ENCODE assay signal across 8 mouse cellular contexts in the genomic region with DNA sequence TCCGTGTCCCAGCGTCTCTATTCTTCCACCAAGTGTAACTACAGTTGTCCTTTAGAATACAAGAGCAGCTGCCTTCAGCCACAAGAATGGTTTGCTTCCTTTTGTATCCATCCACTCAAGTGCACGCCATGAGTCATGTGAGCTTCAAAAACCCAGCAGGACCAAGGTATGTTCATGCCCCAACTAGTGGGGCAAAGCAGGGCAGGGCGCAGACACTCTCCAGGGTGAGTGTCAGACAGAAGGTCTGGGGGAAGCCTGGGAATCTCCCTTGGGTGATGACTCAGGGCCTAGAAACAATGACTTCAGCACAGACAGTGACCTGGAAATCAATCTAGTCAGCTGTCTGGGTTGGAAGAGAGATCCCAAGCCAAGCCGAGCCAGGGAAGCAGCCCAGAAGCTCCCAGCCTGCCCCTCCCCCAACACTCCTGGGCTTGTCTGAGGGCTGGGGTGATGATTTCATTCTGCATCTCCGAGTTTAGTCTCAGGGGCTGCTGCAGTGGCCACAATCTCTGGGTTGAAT. TPM values are rescaled to one million over a fixed set of nuclear protein-coding genes. Genes with fewer than 3 reads are reported as not detected.
DNase-seq lines count a peak whose midpoint lies in the region; ATAC-seq and TF ChIP-seq lines count a peak whose summit lies in the region.

No protein-coding gene starts in this region.

- no peak for TF ChIP-seq CTCF in stomach, postnatal 0 days (IDR thresholded peaks at IDR 0.05; ENCODE audit: low read depth)
- no peak for TF ChIP-seq CTCF in layer of hippocampus, adult 2 months (conservative IDR thresholded peaks at IDR 0.05)

- H3K9ac ChIP-seq in embryonic facial prominence, embryonic 15.5 days, result no peak overlapping the region
- peak overlapping the region; percentile 34; the same call in 1 of the 2 replicates for H3K9ac ChIP-seq in heart, embryonic 14.5 days (ENCODE audit: low read length)
- no peak overlapping the region for H3K9ac ChIP-seq in limb, embryonic 14.5 days (ENCODE audit: low read depth, low read length, severe bottlenecking)
- no peak overlapping the region for H3K9ac ChIP-seq in stomach, postnatal 0 days (ENCODE audit: low read length)

- DNase-seq in left cerebral cortex, postnatal 4 days, result peak; percentile 86
- no peak for DNase-seq in left cerebral cortex, adult 11 months (ENCODE audit: low spot score)
- DNase-seq in adrenal gland, adult 8-10 months, result peak; percentile 75
- peak; percentile 56 for DNase-seq in limb, embryonic 14.5 days (ENCODE audit: low spot score)
- peak; percentile 31 for DNase-seq in stomach, postnatal 0 days (ENCODE audit: low spot score)
- no peak for DNase-seq in layer of hippocampus, adult 2 months (ENCODE audit: low spot score in 2 of 2)

- peak overlapping the region; percentile 60; the same call in 1 of the 2 replicates for H3K27ac ChIP-seq in embryonic facial prominence, embryonic 15.5 days (replicated peaks)
- H3K27ac ChIP-seq in heart, embryonic 14.5 days (replicated peaks in 1 of 2; ENCODE audit: control insufficient read depth in 1 of 2, insufficient read depth in 1 of 2, low read depth in 2 of 2, low read length in 2 of 2), result peak overlapping the region in 1 of 2 experiments; percentile 46; a peak in 2 of 4 replicates
- H3K27ac ChIP-seq in limb, embryonic 14.5 days (replicated peaks; ENCODE audit: low read depth, low read length), result no peak overlapping the region
- no peak overlapping the region for H3K27ac ChIP-seq in stomach, postnatal 0 days (replicated peaks)
- H3K27ac ChIP-seq in layer of hippocampus, adult 2 months, result no peak overlapping the region

- intact Hi-C loops in left cerebral cortex, postnatal 4 days (cut with DNase I), result no loop called here

- no peaks in the 10 kb centered on the region for H3K27me3 ChIP-seq in embryonic facial prominence, embryonic 15.5 days
- H3K27me3 ChIP-seq in heart, embryonic 14.5 days (ENCODE audit: control insufficient read depth, insufficient read depth, low read length), result no peaks in the 10 kb centered on the region
- H3K27me3 ChIP-seq in limb, embryonic 14.5 days (ENCODE audit: control insufficient read depth, insufficient read depth, low read length), result no peaks in the 10 kb centered on the region
- H3K27me3 ChIP-seq in stomach, postnatal 0 days (ENCODE audit: control insufficient read depth, insufficient read depth, low read length), result no peaks in the 10 kb centered on the region

- H3K4me1 ChIP-seq in embryonic facial prominence, embryonic 15.5 days, result peaks cover 27% of the 10 kb centered on the region
- peaks cover 26 to 33% of the 10 kb centered on the region in 2 experiments for H3K4me1 ChIP-seq in heart, embryonic 14.5 days (ENCODE audit: control insufficient read depth in 2 of 2, insufficient read depth in 2 of 2, low read length in 2 of 2)
- peaks cover 15% of the 10 kb centered on the region for H3K4me1 ChIP-seq in limb, embryonic 14.5 days (ENCODE audit: control insufficient read depth, insufficient read depth, low read length)
- H3K4me1 ChIP-seq in stomach, postnatal 0 days (replicated peaks; ENCODE audit: control insufficient read depth, insufficient read depth), result no peaks in the 10 kb centered on the region; the same call in 1 of the 2 replicates

- no peak overlapping the region for H3K4me3 ChIP-seq in embryonic facial prominence, embryonic 15.5 days (replicated peaks)
- no peak overlapping the region for H3K4me3 ChIP-seq in heart, embryonic 14.5 days (ENCODE audit: control insufficient read depth in 1 of 2, insufficient read depth in 1 of 2, low read depth in 1 of 2, low read length in 2 of 2)
- no peak overlapping the region for H3K4me3 ChIP-seq in limb, embryonic 14.5 days (replicated peaks; ENCODE audit: low read length)
- H3K4me3 ChIP-seq in stomach, postnatal 0 days (ENCODE audit: low read depth, low read length), result no peak overlapping the region
- no peak overlapping the region for H3K4me3 ChIP-seq in layer of hippocampus, adult 2 months

- peak; percentile 42; the same call in 1 of the 2 replicates for ATAC-seq in embryonic facial prominence, embryonic 15.5 days (ENCODE audit: insufficient number of reproducible peaks, low FRiP score, low TSS enrichment, low read depth)
- ATAC-seq in heart, embryonic 14.5 days (ENCODE audit: insufficient number of reproducible peaks, insufficient read depth, low FRiP score, low read depth), result no peak
- no peak for ATAC-seq in limb, embryonic 14.5 days (ENCODE audit: low FRiP score, low read depth)
- peak; percentile 54; the same call in 1 of the 2 replicates for ATAC-seq in stomach, postnatal 0 days (ENCODE audit: low FRiP score, low TSS enrichment)

- H3K4me2 ChIP-seq in embryonic facial prominence, embryonic 15.5 days (replicated peaks), result no peak overlapping the region
- peak overlapping the region; percentile 63 for H3K4me2 ChIP-seq in heart, embryonic 14.5 days (ENCODE audit: low read length)
- H3K4me2 ChIP-seq in limb, embryonic 14.5 days (replicated peaks; ENCODE audit: low read depth, low read length, severe bottlenecking), result peak overlapping the region; percentile 47; the same call in 1 of the 2 replicates
- no peak overlapping the region for H3K4me2 ChIP-seq in stomach, postnatal 0 days (replicated peaks; ENCODE audit: low read depth)

- whole genome bisulfite sequencing in embryonic facial prominence, embryonic 15.5 days, result 32% methylated on average over 6 of the region's 6 CpGs
- WGBS in heart, embryonic 14.5 days, result 32% methylated on average over 6 of the region's 6 CpGs
- WGBS in limb, embryonic 14.5 days, result 46% methylated on average over 6 of the region's 6 CpGs
- 44% methylated on average over 6 of the region's 6 CpGs for WGBS in stomach, postnatal 0 days

- TF ChIP-seq EP300 in stomach, postnatal 0 days (optimal IDR thresholded peaks at IDR 0.05), result no peak

- H3K36me3 ChIP-seq in embryonic facial prominence, embryonic 15.5 days, result no peaks in the 10 kb centered on the region
- H3K36me3 ChIP-seq in heart, embryonic 14.5 days (ENCODE audit: control insufficient read depth, insufficient read depth, low read length), result no peaks in the 10 kb centered on the region
- H3K36me3 ChIP-seq in limb, embryonic 14.5 days (ENCODE audit: control insufficient read depth, insufficient read depth, low read length), result no peaks in the 10 kb centered on the region
- no peaks in the 10 kb centered on the region for H3K36me3 ChIP-seq in stomach, postnatal 0 days (ENCODE audit: control insufficient read depth, insufficient read depth, low read length)

- no peaks in the 10 kb centered on the region for H3K9me3 ChIP-seq in embryonic facial prominence, embryonic 15.5 days (replicated peaks)
- H3K9me3 ChIP-seq in heart, embryonic 14.5 days (ENCODE audit: control insufficient read depth, low read length), result no peaks in the 10 kb centered on the region
- no peaks in the 10 kb centered on the region for H3K9me3 ChIP-seq in limb, embryonic 14.5 days (ENCODE audit: control insufficient read depth, low read length)
- H3K9me3 ChIP-seq in stomach, postnatal 0 days (ENCODE audit: control insufficient read depth, low read length), result no peaks in the 10 kb centered on the region

- no peak for TF ChIP-seq POLR2A in limb, embryonic 14.5 days (IDR thresholded peaks at IDR 0.05; ENCODE audit: borderline replicate concordance, extremely low read depth, insufficient read depth, insufficient read length)

RNA-seq across cellular contexts. Expression of gene Itpkb, which starts 17.4 kb away (rescaled TPM):
- 10 to 100 TPM; 12.1 to 12.3 TPM for total RNA-seq in left cerebral cortex, postnatal 4 days (2021)
- total RNA-seq in adrenal gland, adult 8-10 months (2022), result 10 to 100 TPM; 64.4 to 99.3 (median 78.9) TPM
- polyA plus RNA-seq in embryonic facial prominence, embryonic 15.5 days (2015; fragmentation: Nextera tagmentation; extraction: Ambion mirVana), result 12.3 and 13.5 TPM in 2 replicates
- 5.5 and 5.6 TPM in 2 replicates for polyA plus RNA-seq in heart, embryonic 14.5 days (2014; fragmentation: Nextera tagmentation; extraction: Ambion mirVana)
- polyA plus RNA-seq in limb, embryonic 14.5 days (2012; rRNA removed), result 16.2 and 17.4 TPM in 2 replicates
- 8.4 and 10.1 TPM in 2 replicates for polyA plus RNA-seq in limb, embryonic 14.5 days (2014; fragmentation: Nextera tagmentation; extraction: Ambion mirVana)
- polyA plus RNA-seq in stomach, postnatal 0 days (2015; fragmentation: Nextera tagmentation; extraction: Ambion mirVana), result 3.7 and 4.0 TPM in 2 replicates
- 10 to 100 TPM; 26.3 to 28.3 TPM for total RNA-seq in layer of hippocampus, adult 2 months (2021)

RNA-seq across cellular contexts. Expression of gene Psen2, which starts 49.6 kb away (rescaled TPM):
- 10 to 100 TPM; 17.4 to 21.1 TPM for total RNA-seq in left cerebral cortex, postnatal 4 days (2021)
- total RNA-seq in adrenal gland, adult 8-10 months (2022), result 10 to 100 TPM; 33.1 to 43.1 (median 38.4) TPM
- 22.3 and 24.6 TPM in 2 replicates for polyA plus RNA-seq in embryonic facial prominence, embryonic 15.5 days (2015; fragmentation: Nextera tagmentation; extraction: Ambion mirVana)
- polyA plus RNA-seq in heart, embryonic 14.5 days (2014; fragmentation: Nextera tagmentation; extraction: Ambion mirVana), result 14.7 and 15.6 TPM in 2 replicates
- polyA plus RNA-seq in limb, embryonic 14.5 days (2012; rRNA removed), result 23.0 and 23.4 TPM in 2 replicates
- polyA plus RNA-seq in limb, embryonic 14.5 days (2014; fragmentation: Nextera tagmentation; extraction: Ambion mirVana), result 14.1 and 17.1 TPM in 2 replicates
- 14.3 and 15.2 TPM in 2 replicates for polyA plus RNA-seq in stomach, postnatal 0 days (2015; fragmentation: Nextera tagmentation; extraction: Ambion mirVana)
- total RNA-seq in layer of hippocampus, adult 2 months (2021), result 10 to 100 TPM; 17.2 to 22.2 TPM

Comparison
In these comparisons a context has a peak if more than half of its experiments do, and no peak if none do; other contexts are left out.
1. DNase-seq: peak in left cerebral cortex, postnatal 4 days (single experiment), adrenal gland, adult 8-10 months (single experiment), limb, embryonic 14.5 days (single experiment) and stomach, postnatal 0 days (single experiment); none in left cerebral cortex, adult 11 months (single experiment) and layer of hippocampus, adult 2 months (0 of 2).
2. ATAC-seq: peak in embryonic facial prominence, embryonic 15.5 days (single experiment) and stomach, postnatal 0 days (single experiment); none in heart, embryonic 14.5 days (single experiment) and limb, embryonic 14.5 days (single experiment).
3. H3K4me2 ChIP-seq: peak in heart, embryonic 14.5 days (single experiment) and limb, embryonic 14.5 days (single experiment); none in embryonic facial prominence, embryonic 15.5 days (single experiment) and stomach, postnatal 0 days (single experiment).